Mouse (Mus musculus): ENCODE measurements at regions not wholly inside any gene's neighbourhood (a gene's known extent, or its start where the extent isn't known, plus 50 kb on each side); places are given as distances from the start of the nearest gene placed in this dataset.

GRCm38 (mm10) chr7:72738324-72738944 lies 432.0 kb upstream of the Mctp2 start:
- DNase-seq (ENCODE audit: low spot score), result no peak

GRCm38 (mm10) chr7:72742376-72742775 lies 436.0 kb upstream of the Mctp2 start:
- no peak for DNase-seq (ENCODE audit: low spot score)

- no peak for DNase-seq (ENCODE audit: low spot score)
Observed at GRCm38 (mm10) chr7:72751501-72751917, 445.1 kb upstream of the Mctp2 start.

GRCm38 (mm10) chr7:72753053-72753559 lies 446.7 kb upstream of the Mctp2 start:
- DNase-seq (ENCODE audit: low spot score), result no peak

- no peak for DNase-seq (ENCODE audit: low spot score)
Observed at GRCm38 (mm10) chr7:72762711-72763110, 456.3 kb upstream of the Mctp2 start.

GRCm38 (mm10) chr7:72768705-72769104 lies 462.3 kb upstream of the Mctp2 start:
- no peak for DNase-seq (ENCODE audit: low spot score)

GRCm38 (mm10) chr7:72774031-72774770 lies 467.8 kb upstream of the Mctp2 start:
- DNase-seq (ENCODE audit: low spot score), result no peak

- no peak for DNase-seq (ENCODE audit: low spot score)
Observed at GRCm38 (mm10) chr7:72774771-72775119, 468.3 kb upstream of the Mctp2 start.

- no peak for DNase-seq (ENCODE audit: low spot score)
Observed at GRCm38 (mm10) chr7:72787306-72787705, 480.9 kb upstream of the Mctp2 start.

- DNase-seq (ENCODE audit: low spot score), result no peak
Observed at GRCm38 (mm10) chr7:72788261-72788660, 481.9 kb upstream of the Mctp2 start.

GRCm38 (mm10) chr7:72822142-72822541 lies 515.7 kb upstream of the Mctp2 start:
- no peak for DNase-seq (ENCODE audit: low spot score)

GRCm38 (mm10) chr7:72826597-72826996 lies 520.2 kb upstream of the Mctp2 start:
- DNase-seq (ENCODE audit: low spot score), result no peak

- no peak for DNase-seq (ENCODE audit: low spot score)
Observed at GRCm38 (mm10) chr7:72835423-72835822, 529.0 kb upstream of the Mctp2 start.

- no peak for DNase-seq (ENCODE audit: low spot score)
Observed at GRCm38 (mm10) chr7:72836026-72836425, 529.6 kb upstream of the Mctp2 start.

- no peak for DNase-seq (ENCODE audit: low spot score)
Observed at GRCm38 (mm10) chr7:72836457-72836985, 530.1 kb upstream of the Mctp2 start.

- no peak for DNase-seq (ENCODE audit: low spot score)
Observed at GRCm38 (mm10) chr7:72837992-72838655, 531.7 kb upstream of the Mctp2 start.

- DNase-seq (ENCODE audit: low spot score), result no peak
Observed at GRCm38 (mm10) chr7:72851346-72851745, 524.0 kb upstream of the Rgma start.

GRCm38 (mm10) chr7:72854501-72855002 lies 520.8 kb upstream of the Rgma start:
- DNase-seq (ENCODE audit: low spot score), result no peak

GRCm38 (mm10) chr7:72866966-72867754 lies 508.1 kb upstream of the Rgma start:
- DNase-seq (ENCODE audit: low spot score), result no peak

- no peak for DNase-seq (ENCODE audit: low spot score)
Observed at GRCm38 (mm10) chr7:72869068-72869467, 506.2 kb upstream of the Rgma start.

- DNase-seq (ENCODE audit: low spot score), result no peak
Observed at GRCm38 (mm10) chr7:72900816-72901215, 474.5 kb upstream of the Rgma start.

- no peak for DNase-seq (ENCODE audit: low spot score)
Observed at GRCm38 (mm10) chr7:72905891-72906290, 469.4 kb upstream of the Rgma start.
